Mouse (Mus musculus) liver, postnatal 0 days (tissue): ENCODE data around the gene Smco4. TPM values are rescaled to one million over a fixed set of nuclear protein-coding genes. Genes with fewer than 3 reads are reported as not detected.

Experiments
- ATAC-seq: fragments of 200-750 bp; cut with Nextera tagmentation; 2 replicates; pipeline ENCODE4 v1.8.0; 2017; ENCODE audit warnings: mild to moderate bottlenecking, moderate library complexity
- DNase-seq: peaks from one replicate; pipeline ENCODE4 v3.0.0-alpha.2; 2016
- H3K27ac ChIP-seq: fragments of 300-500 bp; sonication (generic); 2 replicates; pipeline ENCODE4 v1.5.1; 2014; ENCODE audit warnings: antibody characterized with exemption, moderate library complexity, mild to moderate bottlenecking, low read depth
- H3K27me3 ChIP-seq: fragments of 300-500 bp; sonication (generic); 2 replicates; pipeline ENCODE4 v1.6.1; 2014; ENCODE audit warnings: low read length, control low read depth, mixed read lengths; ENCODE audit not compliant: insufficient read depth
- H3K36me3 ChIP-seq: fragments of 300-500 bp; sonication (generic); replicated peaks from 2 replicates; pipeline ENCODE4 v1.6.1; 2014; ENCODE audit warnings: mild to moderate bottlenecking, control low read depth, low read length, moderate library complexity, mixed read lengths; ENCODE audit not compliant: insufficient read depth
- H3K4me1 ChIP-seq: fragments of 300-500 bp; sonication (generic); 2 replicates; pipeline ENCODE4 v1.6.1; 2014; ENCODE audit warnings: antibody characterized with exemption, mild to moderate bottlenecking, control low read depth; ENCODE audit not compliant: insufficient read depth
- H3K4me2 ChIP-seq: fragments of 300-500 bp; sonication (generic); 2 replicates; pipeline ENCODE4 v1.6.1; 2014; ENCODE audit warnings: low read depth, mild to moderate bottlenecking, low read length, moderate library complexity, mixed read lengths
- H3K4me3 ChIP-seq: fragments of 300-500 bp; sonication (generic); 2 replicates; pipeline ENCODE4 v1.5.1; 2014; ENCODE audit warnings: low read depth, low read length
- H3K9ac ChIP-seq: fragments of 300-500 bp; sonication (generic); replicated peaks from 2 replicates; pipeline ENCODE4 v1.6.1; 2014; ENCODE audit warnings: mild to moderate bottlenecking, moderate library complexity
- H3K9me3 ChIP-seq: fragments of 300-500 bp; sonication (generic); 2 replicates; pipeline ENCODE4 v1.6.1; 2016; ENCODE audit warnings: mild to moderate bottlenecking, control low read depth, low read length, mixed read lengths
- CTCF ChIP-seq: sonication (generic); IDR thresholded peaks from 2 replicates; pipeline ENCODE4 v1.5.1; 2016; ENCODE audit warnings: antibody characterized with exemption, low read depth
- EP300 ChIP-seq: IDR thresholded peaks from 2 replicates; pipeline ENCODE4 v1.6.1; 2016; ENCODE audit warnings: antibody characterized with exemption, low read depth, mild to moderate bottlenecking
- WGBS: fragments of 180-500 bp; shearing (Covaris S2); extraction: QIAGEN DNeasy Blood & Tissue Kit; methylation state at CpG from one replicate; pipeline ENCODE4 v1.1.7; 2014; ENCODE audit not compliant: insufficient replicate concordance; 5-methylcytosine and 5-hydroxymethylcytosine counted together
- polyA plus RNA-seq: library from polyadenylated mRNA; unstranded; fragments of >200 nt; fragmentation: Nextera tagmentation; extraction: Ambion mirVana; gene quantifications from 2 replicates; pipeline ENCODE4 v1.2.1, GENCODE M21; 2015

Gene Smco4
- polyA plus RNA-seq, 1 experiment from 2014 or later: 1.3 TPM

DNA sequence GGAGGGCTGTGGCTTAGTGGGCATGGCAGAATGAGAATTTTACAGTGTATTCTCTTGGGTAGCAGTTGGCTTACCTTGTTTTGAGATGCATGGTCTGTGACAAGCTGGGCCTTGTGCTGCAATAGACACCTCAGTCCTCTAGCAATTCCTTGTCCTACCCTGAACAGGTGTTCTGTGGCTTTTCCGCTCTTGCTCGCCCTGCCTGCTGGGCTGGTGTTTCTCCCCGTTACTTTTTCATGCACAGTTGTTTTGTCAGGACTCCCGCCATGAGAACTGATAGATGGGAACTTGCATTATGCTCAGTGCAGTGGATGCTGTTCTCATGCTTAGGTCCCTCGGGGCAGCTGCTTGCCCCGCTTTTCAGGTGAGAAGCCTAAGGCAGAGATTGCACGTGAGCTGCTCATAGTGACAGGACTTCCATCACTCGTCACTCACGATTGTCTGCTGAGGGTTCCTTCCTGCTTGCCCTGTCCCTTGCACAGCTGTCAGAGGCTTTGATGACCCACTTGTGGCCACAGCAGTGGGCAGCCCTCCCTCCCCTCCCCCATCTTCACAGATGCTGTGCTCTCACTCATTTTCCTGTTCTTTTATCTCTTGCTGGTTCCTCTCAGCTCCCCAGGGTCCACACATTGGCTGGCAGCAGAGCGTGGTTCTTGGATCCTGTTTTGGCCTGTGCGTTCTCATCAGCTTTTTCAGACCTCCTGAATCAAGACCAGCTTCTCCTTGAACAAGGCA is 40.3 kb downstream of the Smco4 start:
- Histone ChIP-seq H3K36me3 (no peaks in the 10 kb centered on the region), H3K9me3 (no peaks in the 10 kb centered on the region), H3K4me1 (peaks cover 45% of the 10 kb centered on the region), H3K4me3 (no peak overlapping the region), H3K9ac (no peak overlapping the region), H3K27ac (peak overlapping the region; percentile 74; the same call in 1 of the 2 replicates), H3K27me3 (no peaks in the 10 kb centered on the region), H3K4me2 (peak overlapping the region; percentile 65)
- whole genome bisulfite sequencing: 58% methylated on average over 11 of the region's 11 CpGs
- DNase-seq (peak; percentile 38), ATAC-seq (peak; percentile 11; the same call in 1 of the 2 replicates)
- no peak for TF ChIP-seq CTCF
- TF ChIP-seq EP300: no peak

GRCm38 (mm10) chr9:15534110-15534509 is 40.9 kb downstream of the Smco4 start:
- peaks cover 40% of the 10 kb centered on the region for H3K4me1 ChIP-seq
- 85% methylated on average over 2 of the region's 2 CpGs for WGBS
- H3K9ac ChIP-seq: no peak overlapping the region; the same call in 1 of the 2 replicates
- H3K27ac ChIP-seq: peak overlapping the region; percentile 74; the same call in 1 of the 2 replicates
- ATAC-seq (peak; percentile 17; the same call in 1 of the 2 replicates), DNase-seq (no peak)
- H3K9me3 ChIP-seq: no peaks in the 10 kb centered on the region
- TF ChIP-seq CTCF: no peak
- no peak for TF ChIP-seq EP300
- H3K36me3 ChIP-seq: no peaks in the 10 kb centered on the region
- H3K4me3 ChIP-seq: no peak overlapping the region
- H3K27me3 ChIP-seq: no peaks in the 10 kb centered on the region
- H3K4me2 ChIP-seq: peak overlapping the region; percentile 65

DNA sequence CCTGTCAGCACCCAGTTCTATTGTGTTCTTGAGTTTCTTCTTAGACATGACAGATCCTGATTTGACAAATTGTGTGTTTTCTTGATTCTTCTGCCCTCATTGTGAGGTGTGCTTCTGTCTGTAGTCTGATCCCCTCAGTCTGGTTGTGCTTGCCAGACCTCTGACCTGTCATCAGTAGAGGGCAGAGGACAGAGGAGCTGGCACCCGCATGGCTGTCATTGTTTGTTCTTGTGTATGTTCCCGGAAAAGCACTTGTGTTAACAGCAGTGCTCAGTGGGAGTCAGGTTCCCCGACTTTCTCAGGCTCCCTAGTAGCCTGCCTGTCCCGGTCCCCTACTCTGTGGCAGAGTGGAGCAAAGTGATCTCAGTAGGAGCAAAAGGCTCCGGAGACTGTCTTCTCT is 42.2 kb downstream of the Smco4 start:
- no peaks in the 10 kb centered on the region for H3K36me3 ChIP-seq
- ATAC-seq (peak; percentile 70), DNase-seq (peak; percentile 39)
- H3K9ac ChIP-seq: peak overlapping the region; percentile 26; the same call in 1 of the 2 replicates
- WGBS: 43% methylated on average over 5 of the region's 5 CpGs
- H3K9me3 ChIP-seq: no peaks in the 10 kb centered on the region
- TF ChIP-seq CTCF (no peak), EP300 (no peak)
- H3K4me2 ChIP-seq: peak overlapping the region; percentile 65
- H3K27me3 ChIP-seq: no peaks in the 10 kb centered on the region
- peaks cover 28% of the 10 kb centered on the region for H3K4me1 ChIP-seq
- no peak overlapping the region for H3K4me3 ChIP-seq
- peak overlapping the region; percentile 76 for H3K27ac ChIP-seq

DNA sequence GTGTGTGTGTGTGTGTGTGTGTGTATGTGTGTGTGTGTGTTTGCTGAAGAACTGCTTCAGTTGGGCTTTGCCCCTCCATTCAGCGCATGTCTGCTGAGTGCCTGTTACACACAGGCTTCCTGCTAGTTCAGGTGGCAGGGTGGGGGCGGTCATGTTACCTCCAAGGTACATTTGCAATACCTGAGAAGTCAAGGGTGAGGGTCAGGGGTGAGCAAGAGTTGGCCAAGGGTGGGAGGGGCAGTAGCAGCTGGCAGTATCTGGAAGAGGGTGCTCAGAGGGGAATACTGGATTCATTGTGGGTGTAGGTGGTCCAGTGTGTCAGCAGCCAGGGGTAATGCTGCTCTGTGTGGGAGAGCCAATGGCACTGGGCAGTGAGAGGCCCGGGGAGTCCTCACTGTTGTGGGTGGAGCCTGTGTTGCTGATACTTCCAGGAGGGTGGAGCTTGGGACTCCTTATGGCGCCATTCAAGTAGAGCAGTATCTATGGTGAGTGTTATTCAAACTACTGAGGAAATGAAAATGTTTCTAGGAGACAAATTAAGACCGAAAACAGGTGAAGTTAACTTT is 43.7 kb downstream of the Smco4 start:
- no peak overlapping the region for H3K4me3 ChIP-seq
- DNase-seq: peak; percentile 39
- H3K36me3 ChIP-seq: no peaks in the 10 kb centered on the region
- TF ChIP-seq EP300 (no peak), CTCF (no peak)
- no peaks in the 10 kb centered on the region for H3K27me3 ChIP-seq
- no peak overlapping the region for H3K4me2 ChIP-seq
- no peak overlapping the region for H3K9ac ChIP-seq
- ATAC-seq: peak; percentile 36
- no peaks in the 10 kb centered on the region for H3K9me3 ChIP-seq
- H3K27ac ChIP-seq: peak overlapping the region; percentile 67
- H3K4me1 ChIP-seq: peaks cover 38% of the 10 kb centered on the region
- WGBS: 65% methylated on average over 5 of the region's 5 CpGs

GRCm38 (mm10) chr9:15537455-15538048 is 44.3 kb downstream of the Smco4 start:
- Histone ChIP-seq H3K27me3 (no peaks in the 10 kb centered on the region), H3K4me1 (peaks cover 43% of the 10 kb centered on the region), H3K9ac (no peak overlapping the region), H3K4me2 (no peak overlapping the region), H3K4me3 (no peak overlapping the region), H3K36me3 (no peaks in the 10 kb centered on the region), H3K27ac (peak overlapping the region; percentile 66), H3K9me3 (no peaks in the 10 kb centered on the region)
- no peak for ATAC-seq
- no peak for DNase-seq
- 53% methylated on average over 3 of the region's 3 CpGs for WGBS
- no peak for TF ChIP-seq EP300
- peak; percentile 38 for TF ChIP-seq CTCF

DNA sequence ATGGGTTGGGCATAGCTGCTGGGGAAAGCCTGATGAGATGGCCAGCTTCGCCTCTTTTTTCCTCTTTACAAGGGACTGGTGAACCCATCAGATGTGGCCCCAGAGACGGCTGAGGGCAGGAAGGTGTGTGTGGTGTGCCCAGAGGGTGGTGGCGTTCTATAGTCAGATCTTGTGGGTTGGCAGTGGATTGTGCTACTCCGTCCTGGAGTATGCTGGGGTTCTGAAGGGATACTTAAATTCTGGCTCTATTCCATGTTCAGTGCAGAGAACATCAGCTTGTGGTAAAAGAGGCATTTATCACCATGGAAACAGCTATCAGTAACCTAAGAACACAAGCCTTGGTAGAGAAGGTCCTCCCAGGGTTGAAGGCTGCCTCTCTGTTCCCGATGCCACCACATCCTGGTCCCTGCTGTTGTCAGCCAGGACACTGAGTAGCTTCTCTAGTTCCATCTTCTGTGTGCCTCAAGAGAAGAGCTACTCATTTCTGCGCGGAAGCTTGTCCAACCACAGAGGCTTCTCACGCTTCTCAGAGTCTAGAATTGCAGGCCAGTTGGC is 45.8 kb downstream of the Smco4 start:
- ATAC-seq: no peak
- TF ChIP-seq CTCF (no peak), EP300 (no peak)
- 80% methylated on average over 8 of the region's 8 CpGs for WGBS

More for the DNA sequence above, 45.8 kb downstream of the Smco4 start:
- Histone ChIP-seq H3K36me3 (no peaks in the 10 kb centered on the region), H3K4me3 (no peak overlapping the region), H3K9ac (no peak overlapping the region), H3K27ac (no peak overlapping the region), H3K9me3 (no peaks in the 10 kb centered on the region), H3K27me3 (no peaks in the 10 kb centered on the region), H3K4me2 (no peak overlapping the region), H3K4me1 (peaks cover 42% of the 10 kb centered on the region)
- DNase-seq: no peak
